Mouse (Mus musculus): ENCODE data around the gene Hpgds.

DNA sequence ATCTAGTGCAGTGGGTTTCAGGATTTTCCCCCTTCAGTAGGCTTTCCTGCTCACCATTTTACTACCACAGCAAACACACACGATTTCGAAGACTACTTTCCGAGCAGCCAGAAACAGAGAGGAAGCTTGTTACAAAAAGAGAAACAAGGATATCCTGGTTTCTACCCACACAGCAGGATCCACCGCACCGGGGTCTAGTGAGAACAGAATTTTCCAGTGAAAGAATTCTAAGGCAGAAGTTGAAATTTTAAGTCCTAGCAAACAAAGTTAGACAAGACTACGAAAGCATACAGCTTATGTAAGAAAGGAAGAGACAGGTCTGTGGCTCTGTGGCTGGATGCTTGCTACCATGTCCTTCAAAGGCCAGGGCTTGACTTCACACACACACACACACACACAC, 19.4 kb upstream of the Hpgds start:
- TF ChIP-seq CTCF (IDR thresholded peaks at IDR 0.05; ENCODE audit: borderline replicate concordance, insufficient read depth, low read length) (no peak), POLR2A (IDR thresholded peaks at IDR 0.05; ENCODE audit: low read depth, low read length) (no peak)
